Mouse (Mus musculus): ENCODE measurements around the gene Lrrc46. TPM values are rescaled to one million over a fixed set of nuclear protein-coding genes. Genes with fewer than 3 reads are reported as not detected.
A peak's percentile ranks its signal among the peaks of the same experiment; 100 is the strongest.

The Lrrc46 gene
- total RNA-seq (2021) = under 1 TPM; 0.51 to 0.52 TPM
- long read RNA-seq, experiment 1 = 0 reads
- long read RNA-seq, experiment 2 = 0 reads

- Histone ChIP-seq H3K4me3 (peak within 1 kb of the TSS; percentile 88), H3K27ac (peak within 1 kb of the TSS; percentile 93)
- intact Hi-C loops (cut with DNase I) = no loop called here
- DNase-seq (ENCODE audit: extremely low spot score in 1 of 2, low spot score in 2 of 2) = peak; percentile 82 to 83
- no peak for TF ChIP-seq CTCF (IDR thresholded peaks at IDR 0.05)
These were observed at the start of gene Lrrc46, which contains the start of gene Mrpl10 for GRCm38 (mm10) chr11:97041022-97041899. Lrrc46 (minus strand) TSS chr11:97041407. Mrpl10 (plus strand) TSS chr11:97041560.

DNA sequence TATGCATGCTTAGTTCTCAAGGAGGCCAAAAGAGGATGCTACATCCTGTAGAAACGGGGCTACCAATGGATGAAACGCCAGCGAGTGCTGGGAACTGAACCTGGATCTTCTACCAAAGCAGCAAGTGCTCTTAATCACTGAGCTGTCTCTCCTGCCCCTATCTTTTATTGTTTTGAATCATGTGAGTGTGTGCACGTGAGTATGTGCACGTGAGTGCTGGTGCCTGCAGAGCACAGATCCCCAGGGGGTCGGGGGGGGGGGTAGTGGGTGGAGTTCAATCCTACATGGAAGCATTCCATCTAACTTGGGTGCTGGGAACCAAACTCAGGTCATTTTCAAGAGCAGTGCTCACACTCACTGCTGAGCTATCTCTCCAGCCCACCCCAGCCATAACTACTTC is 45.2 kb upstream of the Lrrc46 start:
- no peak for DNase-seq (ENCODE audit: extremely low spot score in 1 of 2, low spot score in 2 of 2)
- intact Hi-C loops (cut with DNase I) = no loop called here
- TF ChIP-seq CTCF (IDR thresholded peaks at IDR 0.05) = no peak
- H3K27ac ChIP-seq = no peak overlapping the region
- H3K4me3 ChIP-seq = no peak overlapping the region

- no peak for DNase-seq (ENCODE audit: extremely low spot score in 1 of 2, low spot score in 2 of 2)
- TF ChIP-seq CTCF (IDR thresholded peaks at IDR 0.05) = no peak
- intact Hi-C loops (cut with DNase I) = no loop called here
- H3K27ac ChIP-seq = no peak overlapping the region
- no peak overlapping the region for H3K4me3 ChIP-seq
These were observed 43.8 kb upstream of the Lrrc46 start for GRCm38 (mm10) chr11:97084821-97085505.

DNA sequence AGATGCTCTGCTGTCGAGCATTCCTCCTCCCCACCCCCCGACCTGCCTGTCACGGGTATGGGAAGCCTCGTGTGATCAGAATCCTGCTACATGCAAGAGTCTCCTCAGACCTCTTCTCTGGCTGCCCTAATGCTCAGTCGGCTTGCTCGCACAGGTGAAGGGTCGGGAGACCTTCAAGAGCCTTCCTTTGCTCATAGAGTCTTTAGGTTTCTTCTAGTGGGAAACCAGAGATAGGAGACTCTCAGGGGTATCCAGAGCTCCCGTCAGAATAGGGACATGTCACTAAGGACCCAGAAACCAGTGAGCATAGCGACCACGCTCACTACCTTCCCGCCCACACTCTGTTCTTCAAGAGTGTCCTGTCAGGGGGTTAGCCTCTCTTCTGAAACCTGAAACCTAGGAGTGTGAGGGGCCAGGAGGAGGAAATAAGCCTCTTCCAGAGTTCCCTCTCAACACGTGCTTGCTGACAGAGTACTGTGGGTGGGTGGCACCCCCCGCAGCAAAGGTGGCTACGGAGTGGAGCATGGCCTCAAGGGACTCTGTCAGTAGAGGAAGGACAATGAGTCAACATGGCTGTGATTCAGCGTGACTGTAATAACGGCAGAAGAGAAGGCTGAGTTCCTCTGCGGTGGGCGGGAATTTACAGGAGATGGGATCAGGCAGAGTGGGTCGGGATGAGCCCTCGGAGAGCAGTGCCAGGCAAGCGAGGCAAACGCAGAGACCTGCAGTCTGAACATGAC is 42.4 kb upstream of the Lrrc46 start:
- peak; percentile 52 to 60 for DNase-seq (ENCODE audit: extremely low spot score in 1 of 2, low spot score in 2 of 2)
- intact Hi-C loops (cut with DNase I) = no loop called here
- no peak for TF ChIP-seq CTCF (IDR thresholded peaks at IDR 0.05)
- H3K4me3 ChIP-seq = no peak overlapping the region
- H3K27ac ChIP-seq = no peak overlapping the region

DNA sequence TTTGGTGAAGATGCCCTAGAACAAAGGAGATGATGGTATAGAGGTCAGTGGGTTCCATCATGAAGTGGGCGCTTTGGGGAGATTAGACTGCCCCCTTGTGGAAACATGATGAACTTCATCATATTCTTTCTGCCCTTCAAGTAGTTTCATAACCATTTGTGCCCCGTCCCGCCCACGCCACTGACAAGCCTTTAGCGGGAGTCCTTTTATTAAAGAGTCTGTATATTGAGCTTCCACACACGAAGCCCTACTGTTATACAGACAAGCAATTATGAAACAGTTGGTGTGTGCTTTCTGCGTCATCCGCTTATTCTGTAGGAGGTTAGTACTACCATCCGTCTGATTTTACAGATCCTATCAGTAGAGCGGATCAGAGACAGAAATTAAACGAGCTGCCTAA is 41.8 kb upstream of the Lrrc46 start:
- H3K4me3 ChIP-seq = no peak overlapping the region
- TF ChIP-seq CTCF (IDR thresholded peaks at IDR 0.05) = peak; percentile 69
- DNase-seq (ENCODE audit: extremely low spot score in 1 of 2, low spot score in 2 of 2) = peak; percentile 35 to 60
- intact Hi-C loops (cut with DNase I) = no loop called here
- H3K27ac ChIP-seq = no peak overlapping the region

DNA sequence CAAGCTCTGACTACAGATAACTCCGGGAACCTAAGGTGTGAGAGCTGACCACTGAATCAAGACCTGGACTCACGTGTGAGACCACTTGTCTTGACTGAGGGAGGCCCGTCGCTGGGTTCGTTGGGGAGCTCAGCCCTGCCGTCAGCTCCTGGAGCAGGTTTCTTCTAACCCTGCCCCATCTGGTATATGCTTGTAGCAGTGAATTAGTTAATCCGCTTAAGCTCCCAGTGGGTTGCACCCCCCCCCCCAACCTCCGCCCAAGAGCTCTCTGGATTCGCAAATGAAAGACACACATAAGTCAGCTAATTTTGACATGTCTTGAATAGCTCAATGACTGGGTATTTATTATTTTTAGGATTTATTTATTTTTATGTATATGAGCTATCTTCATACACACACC is 39.1 kb upstream of the Lrrc46 start:
- Histone ChIP-seq H3K4me3 (no peak overlapping the region), H3K27ac (no peak overlapping the region)
- intact Hi-C loops (cut with DNase I) = no loop called here
- TF ChIP-seq CTCF (IDR thresholded peaks at IDR 0.05) = no peak
- no peak for DNase-seq (ENCODE audit: extremely low spot score in 1 of 2, low spot score in 2 of 2)

DNA sequence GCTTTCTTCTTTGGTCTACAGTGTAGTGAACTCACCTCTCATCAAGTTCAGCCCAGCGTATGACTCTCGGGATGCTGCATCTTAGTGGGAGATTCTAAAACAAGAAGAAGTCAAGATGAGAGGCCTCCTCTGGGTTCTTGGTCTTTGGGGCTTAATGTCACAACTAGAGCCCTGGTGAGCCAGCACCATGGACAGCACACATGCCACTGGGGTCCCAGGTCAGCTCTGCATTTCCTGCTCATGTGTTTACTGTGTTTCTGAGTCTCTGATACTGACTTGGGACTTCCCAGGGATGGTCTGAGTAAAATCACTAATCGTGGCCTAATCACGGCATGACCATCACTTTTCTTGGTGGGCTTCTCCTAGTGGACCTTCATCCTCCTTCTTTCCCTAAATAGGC is 37.5 kb upstream of the Lrrc46 start:
- intact Hi-C loops (cut with DNase I) = loop anchor here (10.0 kb wide), 1 partner anchor 236 kb away; the partner anchor contains the start of gene Mrpl45
- no peak overlapping the region for H3K4me3 ChIP-seq
- TF ChIP-seq CTCF (IDR thresholded peaks at IDR 0.05) = no peak
- DNase-seq (ENCODE audit: extremely low spot score in 1 of 2, low spot score in 2 of 2) = no peak
- no peak overlapping the region for H3K27ac ChIP-seq

DNA sequence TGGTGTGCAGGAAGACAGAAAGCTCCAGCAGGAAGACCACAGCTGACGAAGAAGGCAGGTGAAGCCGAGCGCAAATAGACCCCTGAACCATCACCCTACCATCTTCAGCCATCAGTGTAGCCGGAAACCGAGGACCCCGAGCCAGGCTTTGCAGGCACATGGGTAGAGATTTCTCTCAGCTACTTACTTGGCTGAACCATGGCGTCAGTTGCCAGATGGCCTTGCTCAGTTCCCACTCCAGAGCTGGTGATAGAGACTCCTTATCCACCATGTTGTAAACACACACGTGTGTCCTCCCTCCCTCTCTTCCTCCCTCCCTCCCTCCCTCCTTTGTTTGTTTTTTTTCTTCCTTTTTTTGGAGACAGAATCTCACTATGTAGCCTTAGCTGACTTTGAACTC is 33.0 kb upstream of the Lrrc46 start:
- TF ChIP-seq CTCF (IDR thresholded peaks at IDR 0.05) = no peak
- Histone ChIP-seq H3K27ac (no peak overlapping the region), H3K4me3 (no peak overlapping the region)
- intact Hi-C loops (cut with DNase I) = loop anchor here (10.0 kb wide), 1 partner anchor 241 kb away; the partner anchor contains the start of gene Mrpl45
- DNase-seq (ENCODE audit: extremely low spot score in 1 of 2, low spot score in 2 of 2) = no peak

GRCm38 (mm10) chr11:97072533-97072932 is 31.3 kb upstream of the Lrrc46 start:
- no peak overlapping the region for H3K27ac ChIP-seq
- no peak for DNase-seq (ENCODE audit: extremely low spot score in 1 of 2, low spot score in 2 of 2)
- TF ChIP-seq CTCF (IDR thresholded peaks at IDR 0.05) = peak; percentile 70
- intact Hi-C loops (cut with DNase I) = loop anchor here (2.0 to 10.0 kb wide), 3 partner anchors 74 to 242 kb away; partner anchors contain the start of gene Mrpl45
- no peak overlapping the region for H3K4me3 ChIP-seq

DNA sequence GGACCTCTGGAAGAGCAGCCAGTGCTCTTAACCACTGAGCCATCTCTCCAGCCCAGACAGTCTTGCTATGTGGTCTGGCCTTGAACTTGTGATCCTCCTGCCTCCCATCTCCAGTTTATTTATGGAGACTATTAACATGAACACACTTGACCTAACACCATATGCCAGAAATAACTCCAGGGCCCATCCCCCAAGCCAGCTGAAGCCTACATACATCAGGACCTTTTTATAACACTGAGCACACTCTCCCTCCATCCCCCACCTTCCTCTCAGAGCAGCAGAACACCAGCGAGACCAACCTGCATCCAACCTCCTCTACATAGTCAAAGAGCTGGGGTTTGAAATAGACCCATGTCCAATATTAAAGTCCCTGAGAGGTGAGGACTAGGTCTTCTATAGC is 29.9 kb upstream of the Lrrc46 start:
- Histone ChIP-seq H3K27ac (no peak overlapping the region), H3K4me3 (no peak overlapping the region)
- no peak for DNase-seq (ENCODE audit: extremely low spot score in 1 of 2, low spot score in 2 of 2)
- no peak for TF ChIP-seq CTCF (IDR thresholded peaks at IDR 0.05)
- intact Hi-C loops (cut with DNase I) = loop anchor here (10.0 kb wide), 1 partner anchor 244 kb away; the partner anchor contains the start of gene Mrpl45

DNA sequence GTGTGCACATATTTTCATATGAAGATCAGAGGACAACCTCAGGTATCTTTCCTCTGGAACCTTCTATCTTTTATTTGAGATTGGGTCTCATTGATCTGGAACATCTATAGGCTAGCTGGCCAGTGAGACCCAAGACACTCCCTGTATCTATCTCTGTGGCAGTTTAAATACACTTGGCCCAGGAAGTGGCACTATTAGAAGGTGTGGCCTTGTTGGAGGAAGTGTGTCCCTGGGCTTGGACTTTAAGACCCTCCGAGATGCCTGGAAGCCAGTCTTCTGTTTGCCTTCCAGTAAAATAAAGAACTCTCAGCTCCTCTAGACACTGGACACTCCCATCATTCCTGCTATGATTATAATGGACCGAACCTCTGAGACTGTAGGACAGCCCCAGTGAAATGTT is 28.6 kb upstream of the Lrrc46 start:
- TF ChIP-seq CTCF (IDR thresholded peaks at IDR 0.05) = no peak
- DNase-seq (ENCODE audit: extremely low spot score in 1 of 2, low spot score in 2 of 2) = no peak
- Histone ChIP-seq H3K27ac (no peak overlapping the region), H3K4me3 (no peak overlapping the region)
- intact Hi-C loops (cut with DNase I) = loop anchor here (10.0 kb wide), 1 partner anchor 245 kb away; the partner anchor contains the start of gene Mrpl45
